Mouse (Mus musculus): ENCODE results near the gene Krtap5-3. TPM values are rescaled to one million over a fixed set of nuclear protein-coding genes. Genes with fewer than 3 reads are reported as not detected.

The Krtap5-3 gene
- total RNA-seq, 2 experiments from 2014 or later: not detected

DNA sequence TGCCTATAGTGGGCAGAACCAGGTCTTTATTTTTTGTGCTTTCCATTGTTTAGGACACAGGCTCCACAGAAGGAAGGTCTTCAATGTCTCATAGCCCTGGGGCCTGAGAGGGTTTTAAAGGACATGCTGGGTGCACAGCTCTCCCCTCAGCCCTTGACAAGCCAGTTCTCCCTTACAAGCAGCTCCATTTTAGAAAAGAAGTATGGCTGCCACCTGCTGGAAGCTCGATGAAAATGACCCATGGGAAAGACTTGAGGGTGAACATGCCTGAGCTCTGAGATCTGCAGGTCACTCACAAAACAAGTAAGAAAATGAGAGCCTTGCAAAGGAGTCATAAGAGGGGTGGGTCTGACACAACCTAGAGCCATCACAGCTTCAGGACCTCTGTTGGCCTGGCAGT lies 48.7 kb downstream of the Krtap5-3 start:
- peak; percentile 3 to 46 for DNase-seq (ENCODE audit: extremely low spot score in 1 of 2, low spot score in 2 of 2)
- intact Hi-C loops (cut with DNase I): loop anchor here (5.0 kb wide), 1 partner anchor 103 kb away; no protein-coding TSS in a partner anchor

Other genes with a start within 250 kb of the Krtap5-3 start
- gene Mob2, start 140.3 kb upstream of the Krtap5-3 start, total RNA-seq (2021): 10 to 100 TPM; 23.6 to 26.7 TPM
- gene Dusp8, start 105.5 kb upstream of the Krtap5-3 start, total RNA-seq (2021): 100 to 1,000 TPM; 157 to 164 TPM
- gene Gm45618, start 80.6 kb upstream of the Krtap5-3 start, total RNA-seq (2021): not detected
- not detected for gene Gm39115, start 65.3 kb upstream of the Krtap5-3 start, total RNA-seq (2021)
- not detected for gene Gm45337, start 56.8 kb upstream of the Krtap5-3 start, total RNA-seq (2021)
- not detected for gene Gm29735, start 44.3 kb upstream of the Krtap5-3 start, total RNA-seq (2021)
- gene Gm4553, start 35.6 kb upstream of the Krtap5-3 start, total RNA-seq (2021): not detected
- not detected for gene Krtap5-2, start 25.4 kb upstream of the Krtap5-3 start, total RNA-seq (2021)
- gene Gm10153, start 11.0 kb upstream of the Krtap5-3 start, total RNA-seq (2021): not detected
- gene Gm7579, start 10.5 kb downstream of the Krtap5-3 start, total RNA-seq (2021): not detected
- not detected for gene Krtap5-5, start 28.6 kb downstream of the Krtap5-3 start, total RNA-seq (2021)
- not detected for gene Gm40460, start 39.7 kb downstream of the Krtap5-3 start, total RNA-seq (2021)
- not detected for gene Gm2431, start 57.0 kb downstream of the Krtap5-3 start, total RNA-seq (2021)
- not detected for gene Gm4559, start 73.0 kb downstream of the Krtap5-3 start, total RNA-seq (2021)
- gene Krtap5-1, start 95.8 kb downstream of the Krtap5-3 start, total RNA-seq (2021): not detected
- not detected for gene Krtap5-4, start 102.2 kb downstream of the Krtap5-3 start, total RNA-seq (2021)
- gene Ifitm10, start 172.4 kb downstream of the Krtap5-3 start, total RNA-seq (2021): 10 to 100 TPM; 15.3 to 15.8 TPM
- 1 to 10 TPM in 1 of 2 experiments, not detected in 1; 1.9 TPM for gene Gm49369, start 181.3 kb downstream of the Krtap5-3 start, total RNA-seq (2021)
- gene Ctsd, start 186.7 kb downstream of the Krtap5-3 start, total RNA-seq (2021): 100 to 1,000 TPM; 244 to 255 TPM
- not detected for gene Syt8, start 233.5 kb downstream of the Krtap5-3 start, total RNA-seq (2021)
- gene Tnni2, start 240.4 kb downstream of the Krtap5-3 start, total RNA-seq (2021): under 1 TPM in 1 of 2 experiments, not detected in 1; 0.83 TPM

All from left cerebral cortex, postnatal 10 days (tissue).